Mouse (Mus musculus): ENCODE measurements around the gene 4933425L06Rik. TPM values are rescaled to one million over a fixed set of nuclear protein-coding genes. Genes with fewer than 3 reads are reported as not detected.

The 4933425L06Rik gene
- total and polyA plus RNA-seq, 2 experiments from 2014 or later, result not detected

DNA sequence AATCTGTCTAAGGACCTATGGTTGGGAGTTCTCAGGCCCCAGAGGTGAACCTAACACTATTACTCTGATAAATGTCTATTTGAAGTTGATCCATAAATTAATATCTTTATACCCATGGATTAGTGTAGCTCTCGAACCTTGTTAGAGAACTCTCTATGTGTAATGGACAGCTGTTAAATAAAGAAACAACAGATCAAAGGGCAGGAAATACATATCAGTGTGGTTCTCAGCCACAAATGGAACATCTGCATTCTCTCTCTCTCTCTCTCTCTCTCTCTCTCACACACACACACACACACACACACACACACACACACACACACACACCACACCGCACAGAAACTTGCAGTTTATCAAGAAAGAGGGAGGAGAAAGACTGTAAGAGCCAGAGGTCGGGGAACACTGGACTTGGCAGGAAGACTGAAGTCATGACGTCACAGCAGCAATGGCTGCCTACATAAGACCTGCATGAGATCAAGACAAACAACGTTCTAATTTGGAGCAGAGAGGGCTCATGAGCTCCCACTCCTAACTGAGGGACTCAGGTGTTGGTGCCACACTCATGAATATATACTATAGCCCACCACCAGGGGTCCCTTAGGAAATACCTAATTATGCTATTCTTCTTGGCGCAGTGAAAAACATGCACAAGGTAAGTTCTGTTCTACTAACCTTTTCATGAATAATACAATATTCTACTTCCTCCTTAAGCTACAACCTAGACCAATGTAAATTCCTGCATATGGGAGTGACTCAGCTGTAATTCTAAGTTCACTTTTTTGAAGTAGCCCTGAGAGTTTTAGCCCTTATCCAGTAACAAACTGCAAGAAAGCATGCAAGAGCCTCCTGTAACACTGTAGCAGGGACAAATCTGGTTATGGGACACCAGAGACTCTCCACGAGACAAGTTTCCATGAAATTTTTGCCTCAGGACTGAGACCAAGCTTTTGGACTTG lies 14.8 kb upstream of the 4933425L06Rik start:
- H3K4me1 ChIP-seq (ENCODE audit: insufficient read depth, low read length), result no peaks in the 10 kb centered on the region
- no peak for DNase-seq (ENCODE audit: low spot score)
- H3K4me2 ChIP-seq (ENCODE audit: low read depth, low read length, poor library complexity, severe bottlenecking), result no peak overlapping the region
- no peaks in the 10 kb centered on the region for H3K9me3 ChIP-seq (ENCODE audit: low read length)
- H3K4me3 ChIP-seq (ENCODE audit: low read depth, low read length), result no peak overlapping the region
- no peak overlapping the region for H3K27ac ChIP-seq (ENCODE audit: low read depth, low read length)
- no peak overlapping the region for H3K9ac ChIP-seq (replicated peaks; ENCODE audit: low read length, poor library complexity, severe bottlenecking)
- WGBS, result 77% methylated on average over 7 of the region's 7 CpGs
- H3K36me3 ChIP-seq (ENCODE audit: insufficient read depth, low read length), result no peaks in the 10 kb centered on the region
- TF ChIP-seq CTCF (IDR thresholded peaks at IDR 0.05), result peak; percentile 22; the same call in 1 of the 2 replicates
- no peaks in the 10 kb centered on the region for H3K27me3 ChIP-seq (ENCODE audit: insufficient read depth, low read length)
- no peak for ATAC-seq (ENCODE audit: low FRiP score)

DNA sequence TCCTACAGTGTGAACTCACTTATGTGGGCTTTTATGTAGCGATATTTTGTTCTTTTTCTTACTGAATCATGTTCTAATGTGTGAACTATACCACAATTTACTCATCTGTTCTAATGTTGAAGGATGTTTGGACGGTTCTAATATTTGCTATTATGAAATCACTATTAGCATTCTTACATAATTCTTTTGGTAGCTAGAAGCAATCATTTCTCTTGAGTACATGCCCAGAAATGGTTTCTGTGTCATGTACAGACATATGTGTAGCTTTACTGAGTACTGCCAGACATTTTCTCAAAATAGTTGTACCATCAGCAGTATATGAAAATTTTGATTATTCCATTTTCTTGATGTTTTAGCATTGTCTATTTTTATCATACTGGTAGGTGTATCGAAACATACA lies 7.4 kb downstream of the 4933425L06Rik start:
- TF ChIP-seq CTCF (IDR thresholded peaks at IDR 0.05), result no peak
- H3K9ac ChIP-seq (replicated peaks; ENCODE audit: low read length, poor library complexity, severe bottlenecking), result no peak overlapping the region
- 97% methylated on average over 3 of the region's 3 CpGs for WGBS

DNA sequence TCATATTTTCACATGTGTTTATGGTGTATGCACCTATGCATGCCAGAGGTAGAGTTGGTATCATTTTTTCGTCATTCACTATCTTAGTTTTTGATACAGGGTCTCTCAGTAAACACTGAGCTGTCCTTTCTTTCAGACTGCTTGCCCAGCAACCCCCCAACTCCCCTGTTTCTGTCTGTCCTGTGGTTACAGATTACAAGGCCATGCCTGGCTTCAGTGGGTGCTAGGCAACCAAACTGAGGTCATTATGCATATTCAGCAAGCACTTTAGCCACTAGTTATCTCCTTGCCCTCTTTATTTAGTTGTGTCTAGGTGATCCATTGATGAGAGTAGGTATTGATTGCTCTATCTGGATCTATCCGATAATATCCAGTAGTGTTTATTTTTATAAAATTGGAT lies 14.4 kb downstream of the 4933425L06Rik start:
- no peak for TF ChIP-seq CTCF (IDR thresholded peaks at IDR 0.05)
- no peak overlapping the region for H3K4me3 ChIP-seq (ENCODE audit: low read depth, low read length)
- WGBS, result 75% methylated on average over 2 of the region's 2 CpGs
- H3K36me3 ChIP-seq (ENCODE audit: insufficient read depth, low read length), result no peaks in the 10 kb centered on the region
- no peak overlapping the region for H3K4me2 ChIP-seq (ENCODE audit: low read depth, low read length, poor library complexity, severe bottlenecking)
- DNase-seq (ENCODE audit: low spot score) (no peak), ATAC-seq (ENCODE audit: low FRiP score) (no peak)
- H3K9me3 ChIP-seq (ENCODE audit: low read length), result no peaks in the 10 kb centered on the region
- no peak overlapping the region for H3K9ac ChIP-seq (replicated peaks; ENCODE audit: low read length, poor library complexity, severe bottlenecking)
- H3K27ac ChIP-seq (ENCODE audit: low read depth, low read length), result no peak overlapping the region
- H3K4me1 ChIP-seq (ENCODE audit: insufficient read depth, low read length), result no peaks in the 10 kb centered on the region
- no peaks in the 10 kb centered on the region for H3K27me3 ChIP-seq (ENCODE audit: insufficient read depth, low read length)

More for the DNA sequence above, 7.4 kb downstream of the 4933425L06Rik start:
- Histone ChIP-seq H3K27ac (ENCODE audit: low read depth, low read length) (no peak overlapping the region), H3K36me3 (ENCODE audit: insufficient read depth, low read length) (no peaks in the 10 kb centered on the region), H3K4me2 (ENCODE audit: low read depth, low read length, poor library complexity, severe bottlenecking) (no peak overlapping the region), H3K9me3 (ENCODE audit: low read length) (no peaks in the 10 kb centered on the region), H3K27me3 (ENCODE audit: insufficient read depth, low read length) (no peaks in the 10 kb centered on the region), H3K4me3 (ENCODE audit: low read depth, low read length) (no peak overlapping the region), H3K4me1 (ENCODE audit: insufficient read depth, low read length) (no peaks in the 10 kb centered on the region)
- DNase-seq (ENCODE audit: low spot score) (no peak), ATAC-seq (ENCODE audit: low FRiP score) (no peak)

DNA sequence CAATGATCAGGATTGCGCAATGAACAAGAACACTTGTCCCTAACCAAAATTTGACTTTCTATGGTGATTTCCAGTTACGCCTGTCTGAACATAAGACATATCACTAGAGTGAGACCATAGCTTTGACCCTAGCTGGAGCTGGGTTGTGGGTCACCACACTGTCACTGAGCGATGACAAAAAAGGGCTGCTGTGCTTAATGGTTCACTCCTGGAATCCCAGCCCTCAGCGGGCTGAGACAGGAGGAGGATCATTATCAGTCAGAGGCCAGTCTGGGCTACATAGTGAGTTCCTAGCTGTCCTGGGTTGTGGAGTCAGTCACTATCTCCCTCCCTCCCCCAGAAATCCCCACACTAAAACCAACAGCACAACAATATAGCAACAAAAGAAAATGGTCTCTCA lies 18.8 kb downstream of the 4933425L06Rik start:
- DNase-seq (ENCODE audit: low spot score) (no peak), ATAC-seq (ENCODE audit: low FRiP score) (no peak)
- Histone ChIP-seq H3K27ac (ENCODE audit: low read depth, low read length) (no peak overlapping the region), H3K27me3 (ENCODE audit: insufficient read depth, low read length) (no peaks in the 10 kb centered on the region), H3K4me1 (ENCODE audit: insufficient read depth, low read length) (no peaks in the 10 kb centered on the region), H3K4me2 (ENCODE audit: low read depth, low read length, poor library complexity, severe bottlenecking) (no peak overlapping the region), H3K4me3 (ENCODE audit: low read depth, low read length) (no peak overlapping the region), H3K9me3 (ENCODE audit: low read length) (no peaks in the 10 kb centered on the region), H3K36me3 (ENCODE audit: insufficient read depth, low read length) (no peaks in the 10 kb centered on the region), H3K9ac (replicated peaks; ENCODE audit: low read length, poor library complexity, severe bottlenecking) (no peak overlapping the region)
- WGBS, result 89% methylated on average over 4 of the region's 4 CpGs
- TF ChIP-seq CTCF (IDR thresholded peaks at IDR 0.05), result no peak

GRCm38 (mm10) chr13:105104385-105104784 lies 22.5 kb downstream of the 4933425L06Rik start:
- 84% methylated on average over 2 of the region's 2 CpGs for WGBS
- H3K9me3 ChIP-seq (ENCODE audit: low read length), result no peaks in the 10 kb centered on the region
- no peak for TF ChIP-seq CTCF (IDR thresholded peaks at IDR 0.05)
- no peaks in the 10 kb centered on the region for H3K4me1 ChIP-seq (ENCODE audit: insufficient read depth, low read length)
- no peak overlapping the region for H3K4me3 ChIP-seq (ENCODE audit: low read depth, low read length)
- no peak for ATAC-seq (ENCODE audit: low FRiP score)
- H3K9ac ChIP-seq (replicated peaks; ENCODE audit: low read length, poor library complexity, severe bottlenecking), result no peak overlapping the region
- H3K36me3 ChIP-seq (ENCODE audit: insufficient read depth, low read length), result no peaks in the 10 kb centered on the region
- H3K27me3 ChIP-seq (ENCODE audit: insufficient read depth, low read length), result no peaks in the 10 kb centered on the region
- no peak overlapping the region for H3K4me2 ChIP-seq (ENCODE audit: low read depth, low read length, poor library complexity, severe bottlenecking)
- no peak for DNase-seq (ENCODE audit: low spot score)
- no peak overlapping the region for H3K27ac ChIP-seq (ENCODE audit: low read depth, low read length)

DNA sequence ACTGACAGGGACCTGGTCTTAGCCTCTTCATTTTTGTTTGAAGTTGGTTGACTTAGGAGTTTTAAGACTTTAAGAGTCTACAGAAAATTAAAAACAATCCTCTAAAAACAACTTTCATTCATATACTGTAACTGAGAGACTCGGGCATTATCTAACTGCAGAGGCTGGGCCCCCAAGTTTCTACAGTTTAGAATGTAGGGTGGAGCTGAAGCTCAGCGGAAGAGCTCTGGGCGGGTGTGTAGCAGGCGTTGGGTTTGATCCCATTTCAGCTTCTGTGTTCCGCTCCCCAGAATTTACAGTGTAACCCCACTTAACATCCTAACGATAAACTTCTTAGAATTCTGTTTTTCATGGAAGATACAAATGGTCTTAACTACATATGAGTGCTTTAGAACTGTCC lies 29.7 kb downstream of the 4933425L06Rik start:
- WGBS, result 89% methylated on average over 6 of the region's 6 CpGs
- no peak for DNase-seq (ENCODE audit: low spot score)
- H3K27ac ChIP-seq (ENCODE audit: low read depth, low read length), result no peak overlapping the region
- H3K9ac ChIP-seq (replicated peaks; ENCODE audit: low read length, poor library complexity, severe bottlenecking), result no peak overlapping the region
- H3K36me3 ChIP-seq (ENCODE audit: insufficient read depth, low read length), result no peaks in the 10 kb centered on the region
- TF ChIP-seq CTCF (IDR thresholded peaks at IDR 0.05), result no peak
- ATAC-seq (ENCODE audit: low FRiP score), result no peak
- no peaks in the 10 kb centered on the region for H3K4me1 ChIP-seq (ENCODE audit: insufficient read depth, low read length)
- no peaks in the 10 kb centered on the region for H3K9me3 ChIP-seq (ENCODE audit: low read length)
- no peak overlapping the region for H3K4me3 ChIP-seq (ENCODE audit: low read depth, low read length)
- no peaks in the 10 kb centered on the region for H3K27me3 ChIP-seq (ENCODE audit: insufficient read depth, low read length)
- H3K4me2 ChIP-seq (ENCODE audit: low read depth, low read length, poor library complexity, severe bottlenecking), result no peak overlapping the region

Data from midbrain, postnatal 0 days (tissue).